Mouse (Mus musculus) midbrain, postnatal 0 days (tissue): ENCODE data around the gene Klhl40. TPM values are rescaled to one million over a fixed set of nuclear protein-coding genes. Genes with fewer than 3 reads are reported as not detected.

Experiments
- ATAC-seq: fragments of 200-750 bp; cut with Nextera tagmentation; 2 replicates; pipeline ENCODE4 v1.8.0; 2017; ENCODE audit warnings: moderate number of reproducible peaks, mild to moderate bottlenecking, moderate TSS enrichment, moderate library complexity; ENCODE audit not compliant: low FRiP score
- DNase-seq: peaks from one replicate; pipeline ENCODE4 v3.0.0-alpha.2; 2015; ENCODE audit warnings: low spot score
- H3K27ac ChIP-seq: fragments of 300-500 bp; sonication (generic); 2 replicates; pipeline ENCODE4 v1.5.1; 2014; ENCODE audit warnings: low read depth, mild to moderate bottlenecking, low read length, mixed read lengths
- H3K27me3 ChIP-seq: fragments of 300-500 bp; sonication (generic); 2 replicates; pipeline ENCODE4 v1.6.1; 2014; ENCODE audit warnings: low read length, control low read depth, mixed read lengths; ENCODE audit not compliant: insufficient read depth
- H3K36me3 ChIP-seq: fragments of 300-500 bp; sonication (generic); 2 replicates; pipeline ENCODE4 v1.6.1; 2014; ENCODE audit warnings: low read length, control low read depth, mixed read lengths; ENCODE audit not compliant: insufficient read depth
- H3K4me1 ChIP-seq: fragments of 300-500 bp; sonication (generic); 2 replicates; pipeline ENCODE4 v1.6.1; 2014; ENCODE audit warnings: mild to moderate bottlenecking, control low read depth, antibody characterized with exemption, low read length, mixed read lengths; ENCODE audit not compliant: insufficient read depth
- H3K4me2 ChIP-seq: fragments of 300-500 bp; sonication (generic); 2 replicates; pipeline ENCODE4 v1.6.1; 2014; ENCODE audit warnings: low read depth, mild to moderate bottlenecking, low read length, mixed read lengths; ENCODE audit not compliant: poor library complexity, severe bottlenecking
- H3K4me3 ChIP-seq: fragments of 300-500 bp; sonication (generic); 2 replicates; pipeline ENCODE4 v1.5.1; 2014; ENCODE audit warnings: low read depth, mild to moderate bottlenecking, low read length, moderate library complexity
- H3K9ac ChIP-seq: fragments of 300-500 bp; sonication (generic); replicated peaks from 2 replicates; pipeline ENCODE4 v1.6.1; 2014; ENCODE audit warnings: mild to moderate bottlenecking, low read length, moderate library complexity, mixed read lengths; ENCODE audit not compliant: poor library complexity, severe bottlenecking
- H3K9me3 ChIP-seq: fragments of 300-500 bp; sonication (generic); 2 replicates; pipeline ENCODE4 v1.6.1; 2016; ENCODE audit warnings: low read length, control low read depth
- CTCF ChIP-seq: IDR thresholded peaks from 2 replicates; pipeline ENCODE4 v1.5.1; 2016; ENCODE audit warnings: antibody characterized with exemption, mild to moderate bottlenecking
- WGBS: fragments of 180-500 bp; shearing (Covaris S2); extraction: QIAGEN DNeasy Blood & Tissue Kit; methylation state at CpG from one replicate; pipeline ENCODE4 v1.1.7; 2014; 5-methylcytosine and 5-hydroxymethylcytosine counted together
- polyA plus RNA-seq: library from polyadenylated mRNA; unstranded; fragments of >200 nt; fragmentation: Nextera tagmentation; extraction: Ambion mirVana; gene quantifications from 2 replicates; pipeline ENCODE4 v1.2.1, GENCODE M21; 2015
- total RNA-seq: library from RNA; depleted of rRNA; stranded (reverse); fragments of >200 nt; gene quantifications from 2 replicates; pipeline ENCODE4 v1.2.3, GENCODE M21; 2014

Gene Klhl40
- total and polyA plus RNA-seq, 2 experiments from 2014 or later = 1.3 to 3.2 TPM

DNA sequence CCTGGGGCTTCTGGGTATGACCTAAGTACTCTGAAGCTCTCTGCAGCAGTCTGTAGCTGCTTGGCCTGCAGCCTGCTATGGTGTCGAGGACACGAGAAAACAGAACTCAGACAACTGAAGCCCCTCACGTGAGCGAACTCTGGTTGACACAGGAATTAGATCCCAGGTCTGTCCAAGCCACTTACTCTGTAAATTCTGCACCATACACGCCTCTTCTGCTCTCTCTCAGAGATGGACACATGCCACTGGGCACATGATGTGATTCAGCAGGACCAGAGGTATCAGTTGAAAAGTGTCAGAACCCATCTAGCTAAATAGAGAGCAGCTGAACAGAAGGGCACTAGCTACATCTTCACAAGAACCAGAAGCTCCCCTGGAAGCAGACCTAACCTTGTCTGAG lies 5.0 kb upstream of the Klhl40 start:
- H3K27ac ChIP-seq = no peak overlapping the region
- no peak for TF ChIP-seq CTCF
- 69% methylated on average over 5 of the region's 5 CpGs for WGBS
- H3K9ac ChIP-seq = no peak overlapping the region
- ATAC-seq (no peak), DNase-seq (no peak)
- H3K4me2 ChIP-seq = no peak overlapping the region
- peaks cover 20% of the 10 kb centered on the region for H3K36me3 ChIP-seq
- no peaks in the 10 kb centered on the region for H3K9me3 ChIP-seq
- no peak overlapping the region for H3K4me3 ChIP-seq
- no peaks in the 10 kb centered on the region for H3K4me1 ChIP-seq
- H3K27me3 ChIP-seq = peaks cover 7% of the 10 kb centered on the region; the same call in 1 of the 2 replicates

GRCm38 (mm10) chr9:121775951-121776350 lies 1.5 kb upstream of the Klhl40 start:
- no peaks in the 10 kb centered on the region for H3K4me1 ChIP-seq
- no peak for TF ChIP-seq CTCF
- H3K27me3 ChIP-seq = peaks cover 18% of the 10 kb centered on the region
- H3K27ac ChIP-seq = no peak overlapping the region
- H3K4me2 ChIP-seq = no peak overlapping the region
- no peaks in the 10 kb centered on the region for H3K36me3 ChIP-seq
- ATAC-seq (no peak), DNase-seq (no peak)
- H3K9ac ChIP-seq = no peak overlapping the region
- no peak overlapping the region for H3K4me3 ChIP-seq
- 83% methylated on average over 10 of the region's 10 CpGs for whole genome bisulfite sequencing
- H3K9me3 ChIP-seq = no peaks in the 10 kb centered on the region

DNA sequence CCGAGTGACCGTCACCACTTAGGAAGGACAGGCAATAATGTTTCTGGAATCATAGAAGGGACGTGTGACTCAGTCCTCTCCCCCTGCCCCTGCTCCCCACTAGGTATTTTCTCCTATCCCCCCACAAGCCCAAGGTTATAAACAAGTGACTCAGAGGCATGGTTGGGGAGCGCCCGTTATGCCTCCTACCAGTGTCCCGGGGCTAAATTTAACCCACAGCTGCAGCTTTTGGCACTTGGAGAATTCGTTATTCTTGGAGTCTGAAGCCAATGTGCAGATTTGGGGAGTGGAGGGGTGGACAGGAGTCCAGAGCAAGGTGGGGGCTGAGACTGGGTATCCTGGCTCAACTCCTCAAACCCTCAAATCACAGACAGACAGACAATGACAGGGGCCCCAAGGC lies 896 bp upstream of the Klhl40 start:
- Histone ChIP-seq H3K27ac (no peak overlapping the region), H3K4me3 (no peak overlapping the region), H3K4me1 (no peaks in the 10 kb centered on the region), H3K4me2 (no peak overlapping the region), H3K9ac (no peak overlapping the region), H3K36me3 (no peaks in the 10 kb centered on the region), H3K27me3 (peaks cover 18% of the 10 kb centered on the region), H3K9me3 (no peaks in the 10 kb centered on the region)
- DNase-seq (no peak), ATAC-seq (no peak)
- WGBS = 82% methylated on average over 7 of the region's 7 CpGs
- no peak for TF ChIP-seq CTCF

DNA sequence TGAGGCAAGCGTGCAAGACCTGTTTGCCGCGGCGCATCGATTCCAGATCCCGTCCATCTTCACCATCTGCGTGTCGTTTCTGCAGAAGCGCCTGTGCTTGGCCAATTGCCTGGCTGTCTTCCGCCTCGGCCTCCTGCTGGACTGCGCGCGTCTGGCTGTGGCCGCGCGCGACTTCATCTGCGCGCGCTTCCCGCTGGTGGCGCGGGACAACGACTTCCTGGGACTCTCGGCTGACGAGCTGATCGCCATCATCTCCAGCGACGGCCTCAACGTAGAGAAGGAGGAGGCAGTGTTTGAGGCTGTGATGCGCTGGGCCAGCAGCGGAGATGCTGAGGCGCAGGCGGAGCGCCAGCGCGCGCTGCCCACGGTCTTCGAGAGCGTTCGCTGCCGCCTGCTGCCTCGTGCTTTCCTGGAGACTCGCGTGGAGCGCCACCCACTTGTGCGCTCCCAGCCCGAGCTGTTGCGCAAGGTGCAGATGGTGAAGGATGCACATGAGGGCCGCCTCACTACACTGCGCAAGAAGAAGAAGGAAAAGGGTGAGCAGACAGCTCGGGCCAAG lies 738 bp downstream of the Klhl40 start:
- Histone ChIP-seq H3K9ac (no peak overlapping the region; the same call in 1 of the 2 replicates), H3K4me1 (no peaks in the 10 kb centered on the region), H3K27me3 (peaks cover 18% of the 10 kb centered on the region), H3K9me3 (no peaks in the 10 kb centered on the region), H3K4me2 (peak overlapping the region; percentile 55), H3K36me3 (no peaks in the 10 kb centered on the region), H3K4me3 (peak overlapping the region; percentile 33), H3K27ac (no peak overlapping the region)
- peak; percentile 19; the same call in 1 of the 2 replicates for TF ChIP-seq CTCF
- WGBS = 13% methylated on average over 54 of the region's 54 CpGs
- ATAC-seq = peak; percentile 59
- peak; percentile 70 for DNase-seq

GRCm38 (mm10) chr9:121784801-121785200 lies 7.4 kb downstream of the Klhl40 start:
- H3K27ac ChIP-seq = no peak overlapping the region
- DNase-seq (no peak), ATAC-seq (no peak)
- no peaks in the 10 kb centered on the region for H3K9me3 ChIP-seq
- TF ChIP-seq CTCF = no peak
- 88% methylated on average over 12 of the region's 12 CpGs for WGBS
- H3K36me3 ChIP-seq = no peaks in the 10 kb centered on the region
- H3K4me3 ChIP-seq = no peak overlapping the region
- H3K4me2 ChIP-seq = no peak overlapping the region
- no peak overlapping the region for H3K9ac ChIP-seq
- peaks cover 6% of the 10 kb centered on the region for H3K27me3 ChIP-seq
- no peaks in the 10 kb centered on the region for H3K4me1 ChIP-seq

DNA sequence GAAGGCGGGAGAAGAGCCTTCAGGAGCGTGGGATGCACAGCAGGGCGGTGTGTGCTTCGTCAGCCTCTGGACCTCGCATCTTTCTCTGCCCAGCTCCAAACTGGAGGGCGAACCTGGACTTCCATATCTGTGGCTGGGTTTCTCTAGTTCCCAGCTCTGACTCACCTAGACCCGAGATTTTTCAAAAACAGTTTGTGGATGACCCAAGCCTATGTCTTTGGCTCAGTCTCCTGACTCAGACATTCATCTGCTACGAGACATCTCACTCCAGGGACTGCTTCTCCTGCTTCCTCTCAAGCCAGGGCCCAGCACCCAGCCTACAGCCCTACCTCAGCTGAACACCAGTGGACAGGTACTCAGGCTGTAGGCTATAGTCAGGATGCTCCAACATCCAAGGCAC lies 7.9 kb downstream of the Klhl40 start:
- TF ChIP-seq CTCF = no peak
- Histone ChIP-seq H3K4me3 (no peak overlapping the region), H3K27me3 (peaks cover 2% of the 10 kb centered on the region; the same call in 1 of the 2 replicates), H3K27ac (no peak overlapping the region), H3K4me1 (no peaks in the 10 kb centered on the region), H3K36me3 (no peaks in the 10 kb centered on the region), H3K9ac (no peak overlapping the region), H3K4me2 (no peak overlapping the region), H3K9me3 (no peaks in the 10 kb centered on the region)
- DNase-seq = no peak
- ATAC-seq = no peak
- WGBS = 86% methylated on average over 8 of the region's 8 CpGs
